Mouse (Mus musculus): ENCODE data around the gene Pex11b. TPM values are rescaled to one million over a fixed set of nuclear protein-coding genes. Genes with fewer than 3 reads are reported as not detected.

Gene Pex11b
- polyA plus RNA-seq (2012; ENCODE audit: insufficient read depth, low replicate concordance) = 2.2 TPM in 1 of 2 replicates, not detected in the other

- H3K27me3 ChIP-seq (replicated peaks) = no peaks in the 10 kb centered on the region
- peaks cover 64% of the 10 kb centered on the region for H3K36me3 ChIP-seq (replicated peaks; ENCODE audit: low read length)
- no peaks in the 10 kb centered on the region for H3K9me3 ChIP-seq
- H3K4me3 ChIP-seq (replicated peaks) = peak within 1 kb of the TSS; percentile 94
- H3K4me1 ChIP-seq = peaks cover 49% of the 10 kb centered on the region
- TF ChIP-seq GATA1 (IDR thresholded peaks at IDR 0.05; ENCODE audit: borderline replicate concordance, low read length) (no peak), FLI1 (IDR thresholded peaks at IDR 0.05; ENCODE audit: low read length) (no peak)
Observed at GRCm38 (mm10) chr3:96634928-96635879, at the start of gene Pex11b, which contains the start of gene Gm42957. TSS of gene Pex11b (plus strand) at chr3:96635376. TSS of gene Gm42957 (plus strand) at chr3:96635474.

- H3K9me3 ChIP-seq = peaks cover 10% of the 10 kb centered on the region
- TF ChIP-seq GATA1 (IDR thresholded peaks at IDR 0.05; ENCODE audit: borderline replicate concordance, low read length) (no peak), FLI1 (IDR thresholded peaks at IDR 0.05; ENCODE audit: low read length) (no peak)
- no peak overlapping the region for H3K4me3 ChIP-seq (replicated peaks)
- H3K36me3 ChIP-seq (replicated peaks; ENCODE audit: low read length) = peaks cover 17% of the 10 kb centered on the region
- peaks cover 27% of the 10 kb centered on the region for H3K4me1 ChIP-seq
- peaks cover 5% of the 10 kb centered on the region for H3K27me3 ChIP-seq (replicated peaks)
Observed at GRCm38 (mm10) chr3:96590657-96591056, 44.5 kb upstream of the Pex11b start.

- Histone ChIP-seq H3K9me3 (peaks cover 4% of the 10 kb centered on the region; the same call in 1 of the 2 replicates), H3K27me3 (replicated peaks) (peaks cover 32% of the 10 kb centered on the region), H3K36me3 (replicated peaks; ENCODE audit: low read length) (peaks cover 12% of the 10 kb centered on the region), H3K4me3 (replicated peaks) (peak overlapping the region; percentile 93), H3K4me1 (peaks cover 47% of the 10 kb centered on the region)
- TF ChIP-seq GATA1 (IDR thresholded peaks at IDR 0.05; ENCODE audit: borderline replicate concordance, low read length) (no peak), FLI1 (IDR thresholded peaks at IDR 0.05; ENCODE audit: low read length) (no peak)
Observed at GRCm38 (mm10) chr3:96593374-96593773, 41.8 kb upstream of the Pex11b start.

- peaks cover 38% of the 10 kb centered on the region for H3K27me3 ChIP-seq (replicated peaks)
- no peak for TF ChIP-seq GATA1 (IDR thresholded peaks at IDR 0.05; ENCODE audit: borderline replicate concordance, low read length)
- TF ChIP-seq FLI1 (IDR thresholded peaks at IDR 0.05; ENCODE audit: low read length) = no peak
- H3K36me3 ChIP-seq (replicated peaks; ENCODE audit: low read length) = peaks cover 12% of the 10 kb centered on the region
- H3K9me3 ChIP-seq = peaks cover 4% of the 10 kb centered on the region; the same call in 1 of the 2 replicates
- H3K4me1 ChIP-seq = peaks cover 53% of the 10 kb centered on the region
- H3K4me3 ChIP-seq (replicated peaks) = peak within 1 kb of the TSS; percentile 93
Observed at GRCm38 (mm10) chr3:96593790-96594560, 41.2 kb upstream of the Pex11b start, which contains the start of gene Polr3gl. TSS of gene Polr3gl (minus strand) at chr3:96594181.

GRCm38 (mm10) chr3:96594851-96595250 lies 40.3 kb upstream of the Pex11b start:
- TF ChIP-seq FLI1 (IDR thresholded peaks at IDR 0.05; ENCODE audit: low read length) = no peak
- TF ChIP-seq GATA1 (IDR thresholded peaks at IDR 0.05; ENCODE audit: borderline replicate concordance, low read length) = no peak
- Histone ChIP-seq H3K4me3 (replicated peaks) (no peak overlapping the region), H3K27me3 (replicated peaks) (peaks cover 47% of the 10 kb centered on the region), H3K36me3 (replicated peaks; ENCODE audit: low read length) (peaks cover 8% of the 10 kb centered on the region), H3K4me1 (peaks cover 62% of the 10 kb centered on the region), H3K9me3 (peaks cover 4% of the 10 kb centered on the region; the same call in 1 of the 2 replicates)

- Histone ChIP-seq H3K4me3 (replicated peaks) (peak overlapping the region; percentile 46), H3K36me3 (replicated peaks; ENCODE audit: low read length) (peaks cover 1% of the 10 kb centered on the region), H3K4me1 (peaks cover 70% of the 10 kb centered on the region), H3K27me3 (replicated peaks) (peaks cover 49% of the 10 kb centered on the region), H3K9me3 (no peaks in the 10 kb centered on the region)
- TF ChIP-seq FLI1 (IDR thresholded peaks at IDR 0.05; ENCODE audit: low read length) (no peak), GATA1 (IDR thresholded peaks at IDR 0.05; ENCODE audit: borderline replicate concordance, low read length) (no peak)
Observed at GRCm38 (mm10) chr3:96595661-96596060, 39.5 kb upstream of the Pex11b start.

GRCm38 (mm10) chr3:96596228-96596707 lies 38.9 kb upstream of the Pex11b start, which contains the start of gene Ankrd34a:
TSS of gene Ankrd34a (plus strand) at chr3:96596636.
- Histone ChIP-seq H3K36me3 (replicated peaks; ENCODE audit: low read length) (no peaks in the 10 kb centered on the region), H3K4me1 (peaks cover 76% of the 10 kb centered on the region), H3K27me3 (replicated peaks) (peaks cover 53% of the 10 kb centered on the region)

GRCm38 (mm10) chr3:96596855-96597254 lies 38.3 kb upstream of the Pex11b start:
- TF ChIP-seq GATA1 (IDR thresholded peaks at IDR 0.05; ENCODE audit: borderline replicate concordance, low read length) (no peak), FLI1 (IDR thresholded peaks at IDR 0.05; ENCODE audit: low read length) (no peak)
- Histone ChIP-seq H3K9me3 (no peaks in the 10 kb centered on the region), H3K4me1 (peaks cover 81% of the 10 kb centered on the region), H3K4me3 (replicated peaks) (peak overlapping the region; percentile 91), H3K36me3 (replicated peaks; ENCODE audit: low read length) (no peaks in the 10 kb centered on the region), H3K27me3 (replicated peaks) (peaks cover 54% of the 10 kb centered on the region)

More at GRCm38 (mm10) chr3:96596228-96596707, 38.9 kb upstream of the Pex11b start, which contains the start of gene Ankrd34a:
- Histone ChIP-seq H3K9me3 (no peaks in the 10 kb centered on the region), H3K4me3 (replicated peaks) (peak within 1 kb of the TSS; percentile 91)
- TF ChIP-seq GATA1 (IDR thresholded peaks at IDR 0.05; ENCODE audit: borderline replicate concordance, low read length) = no peak
- TF ChIP-seq FLI1 (IDR thresholded peaks at IDR 0.05; ENCODE audit: low read length) = no peak

GRCm38 (mm10) chr3:96597435-96597891 lies 37.7 kb upstream of the Pex11b start:
- peaks cover 59% of the 10 kb centered on the region for H3K27me3 ChIP-seq (replicated peaks)

More at GRCm38 (mm10) chr3:96597435-96597891, 37.7 kb upstream of the Pex11b start:
- Histone ChIP-seq H3K4me1 (peaks cover 79% of the 10 kb centered on the region), H3K4me3 (replicated peaks) (peak overlapping the region; percentile 91), H3K9me3 (no peaks in the 10 kb centered on the region), H3K36me3 (replicated peaks; ENCODE audit: low read length) (no peaks in the 10 kb centered on the region)
- TF ChIP-seq GATA1 (IDR thresholded peaks at IDR 0.05; ENCODE audit: borderline replicate concordance, low read length) = no peak
- TF ChIP-seq FLI1 (IDR thresholded peaks at IDR 0.05; ENCODE audit: low read length) = no peak

Measured in megakaryocyte, embryonic 14.5 days (primary cell).